Mouse (Mus musculus) kidney, adult 2 months (tissue): ENCODE measurements at regions not wholly inside any gene's neighbourhood (a gene's known extent, or its start where the extent isn't known, plus 50 kb on each side); places are given as distances from the start of the nearest gene placed in this dataset.

Experiments used
- DNase-seq: peaks from one replicate; pipeline ENCODE4 v3.0.0; 2021
- H3K27ac ChIP-seq: fragments of 200-500 bp; 2 replicates; pipeline ENCODE4 v1.5.1; 2012; ENCODE audit warnings: low read depth, low read length, control low read depth, inconsistent platforms; ENCODE audit not compliant: insufficient read depth
- H3K27me3 ChIP-seq: fragments of 200-500 bp; replicated peaks from 2 replicates; pipeline ENCODE4 v1.6.1; 2012; ENCODE audit warnings: mild to moderate bottlenecking, moderate library complexity, low read length, inconsistent platforms; ENCODE audit not compliant: control insufficient read depth, insufficient read depth
- H3K36me3 ChIP-seq: fragments of 200-500 bp; 2 replicates; pipeline ENCODE4 v1.6.1; 2012; ENCODE audit warnings: mild to moderate bottlenecking, moderate library complexity, low read length, inconsistent platforms; ENCODE audit not compliant: control insufficient read depth, insufficient read depth
- H3K4me1 ChIP-seq: fragments of 200-500 bp; 2 replicates; pipeline ENCODE4 v1.6.1; 2011; ENCODE audit warnings: low read length; ENCODE audit not compliant: control insufficient read depth, insufficient read depth
- H3K4me3 ChIP-seq: fragments of 200-500 bp; 2 replicates; pipeline ENCODE4 v1.5.1; 2011; ENCODE audit warnings: mild to moderate bottlenecking, low read depth, low read length, control low read depth; ENCODE audit not compliant: insufficient read depth
- CTCF ChIP-seq: fragments of 200-500 bp; conservative IDR thresholded peaks from 2 replicates; pipeline ENCODE4 v1.5.1; 2011; ENCODE audit warnings: low read depth, mild to moderate bottlenecking, control low read depth, low read length, moderate library complexity, mixed read lengths; ENCODE audit not compliant: insufficient read depth, insufficient read length
- POLR2A ChIP-seq: fragments of 200-500 bp; IDR thresholded peaks from one replicate; pipeline ENCODE4 v1.6.1; 2011; ENCODE audit warnings: low read depth, low read length, control low read depth
- WGBS: fragments of 180-500 bp; shearing (Covaris S2); methylation state at CpG from one replicate; pipeline ENCODE4 v1.1.7; 2018; 5-methylcytosine and 5-hydroxymethylcytosine counted together

DNA sequence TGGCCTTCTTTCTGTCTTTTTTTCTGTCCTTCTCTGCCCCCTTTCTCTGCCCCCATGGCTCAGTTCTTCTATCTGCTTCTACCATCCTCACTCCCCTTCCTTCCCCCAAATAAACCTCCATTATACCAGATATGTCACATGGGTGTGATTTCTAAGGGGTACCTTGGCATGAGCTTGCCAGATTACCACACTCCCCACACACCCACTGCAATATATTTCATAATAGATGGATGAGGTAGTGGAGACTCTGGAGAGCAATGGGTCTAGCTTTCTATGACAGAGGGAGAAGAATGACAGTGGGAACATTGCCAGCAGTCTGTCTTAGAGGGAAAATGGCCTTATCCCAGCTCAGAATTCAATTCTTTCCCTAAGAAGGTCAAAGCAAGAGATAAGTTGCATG lies 461.0 kb downstream of the Plcl1 start:
- H3K27ac ChIP-seq: no peak overlapping the region
- no peak overlapping the region for H3K4me3 ChIP-seq
- no peak for DNase-seq
- no peaks in the 10 kb centered on the region for H3K4me1 ChIP-seq
- no peaks in the 10 kb centered on the region for H3K27me3 ChIP-seq
- H3K36me3 ChIP-seq: no peaks in the 10 kb centered on the region
- TF ChIP-seq POLR2A: no peak
- TF ChIP-seq CTCF: no peak

DNA sequence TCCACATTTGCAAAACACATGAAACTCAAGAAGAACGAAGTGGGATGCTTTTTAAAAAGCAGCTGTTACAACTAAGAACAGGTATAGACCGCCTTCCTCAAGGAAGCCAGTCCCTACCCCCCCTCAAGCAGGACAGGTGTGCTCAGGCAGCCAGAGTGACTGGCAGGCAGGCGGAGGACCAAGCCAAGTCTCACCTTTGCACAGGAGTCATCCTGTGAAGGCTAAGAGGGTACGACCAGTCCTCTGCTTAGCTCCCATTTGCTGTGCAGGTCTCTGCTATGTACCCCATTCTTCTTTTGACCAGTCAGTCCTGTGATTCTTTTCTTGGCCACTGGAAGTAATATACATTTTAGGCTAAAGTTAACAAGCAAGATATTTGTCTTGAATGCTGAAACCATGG lies 467.9 kb downstream of the Plcl1 start:
- TF ChIP-seq CTCF (no peak), POLR2A (no peak)
- no peak for DNase-seq
- H3K4me3 ChIP-seq: no peak overlapping the region
- H3K27me3 ChIP-seq: no peaks in the 10 kb centered on the region
- no peak overlapping the region for H3K27ac ChIP-seq
- H3K36me3 ChIP-seq: no peaks in the 10 kb centered on the region
- no peaks in the 10 kb centered on the region for H3K4me1 ChIP-seq
- 82% methylated on average over 4 of the region's 4 CpGs for WGBS

DNA sequence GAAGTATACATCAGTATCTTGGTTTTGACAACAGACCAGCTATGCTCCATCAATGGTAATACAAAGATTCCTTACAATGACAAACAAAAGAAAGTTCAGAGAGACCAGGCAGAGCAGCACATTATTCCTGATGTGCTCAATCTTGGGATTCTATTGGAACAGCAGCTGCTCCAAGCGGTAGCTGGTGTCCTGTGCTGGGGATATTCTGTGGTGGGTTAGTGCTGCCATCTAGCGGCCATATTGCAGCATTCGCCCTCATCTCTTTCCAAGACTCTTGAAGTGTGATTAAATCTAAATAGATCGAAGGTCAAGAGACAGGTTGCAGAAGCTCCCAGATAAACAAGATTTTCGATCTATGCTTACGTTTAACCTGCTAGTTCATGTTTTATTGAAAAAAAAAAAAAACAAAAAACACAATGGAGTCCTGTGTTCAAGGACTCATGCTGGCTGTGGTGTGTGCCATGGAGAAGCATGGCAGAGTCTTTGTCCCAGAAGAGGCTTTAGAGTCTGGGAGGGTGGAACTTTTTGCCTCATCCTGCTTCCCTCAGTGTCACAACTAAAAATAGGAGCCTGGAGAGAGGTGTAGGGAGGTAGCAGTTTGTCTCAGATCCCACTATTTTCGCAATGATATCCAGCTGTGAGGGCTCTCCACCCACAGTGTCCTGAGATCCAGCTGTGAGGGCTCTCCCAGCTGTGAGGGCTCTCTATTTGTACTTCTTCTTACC lies 468.6 kb downstream of the Plcl1 start:
- peak; percentile 71 for DNase-seq
- no peaks in the 10 kb centered on the region for H3K4me1 ChIP-seq
- 12% methylated on average over 7 of the region's 7 CpGs for WGBS
- H3K36me3 ChIP-seq: no peaks in the 10 kb centered on the region
- peak; percentile 88 for TF ChIP-seq CTCF
- TF ChIP-seq POLR2A: no peak
- H3K4me3 ChIP-seq: no peak overlapping the region
- no peaks in the 10 kb centered on the region for H3K27me3 ChIP-seq
- H3K27ac ChIP-seq: no peak overlapping the region

DNA sequence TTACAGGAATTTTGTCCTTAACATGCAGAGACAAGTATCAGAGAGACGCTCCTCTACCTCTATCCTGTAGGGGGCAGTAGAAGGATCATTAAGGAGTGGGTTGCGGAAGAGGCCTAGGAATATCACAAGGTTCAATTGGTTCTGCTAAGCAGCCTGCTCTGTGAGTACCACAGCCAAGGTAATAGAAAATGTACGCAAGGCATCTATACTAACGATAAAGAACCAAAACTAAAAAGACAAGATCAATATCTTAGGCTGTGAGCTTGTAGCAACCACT lies 469.1 kb downstream of the Plcl1 start:
- H3K4me1 ChIP-seq: no peaks in the 10 kb centered on the region
- no peaks in the 10 kb centered on the region for H3K36me3 ChIP-seq
- no peaks in the 10 kb centered on the region for H3K27me3 ChIP-seq
- DNase-seq: peak; percentile 9
- H3K27ac ChIP-seq: no peak overlapping the region
- 78% methylated on average over 4 of the region's 4 CpGs for WGBS
- H3K4me3 ChIP-seq: no peak overlapping the region
- no peak for TF ChIP-seq POLR2A
- TF ChIP-seq CTCF: 0 out of 2 replicates have a peak, but pooled peaks have one; percentile 19

DNA sequence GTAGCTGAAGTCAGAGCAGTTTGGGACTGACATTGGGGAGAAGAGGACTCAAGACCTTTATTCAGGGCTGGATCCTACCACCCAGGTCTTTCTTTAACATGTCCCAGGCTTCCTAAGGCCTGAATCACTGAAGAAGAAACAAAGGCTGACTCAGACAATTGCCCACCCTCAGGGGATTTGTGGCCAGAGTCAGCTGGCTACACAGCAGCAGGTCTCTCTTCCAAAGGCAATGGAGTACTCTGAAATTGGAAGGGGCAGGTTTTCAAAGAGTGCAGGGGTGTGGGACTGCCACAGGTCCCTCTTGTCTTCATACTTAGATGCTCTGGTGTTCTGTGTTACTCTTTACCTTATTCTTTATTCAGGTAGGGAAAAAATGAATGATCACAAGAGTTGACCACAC lies 478.9 kb downstream of the Plcl1 start:
- no peaks in the 10 kb centered on the region for H3K36me3 ChIP-seq
- no peaks in the 10 kb centered on the region for H3K27me3 ChIP-seq
- H3K4me1 ChIP-seq: 0 out of 2 replicates have a peak, but pooled peaks cover 3% of the 10 kb centered on the region
- no peak for TF ChIP-seq CTCF
- no peak for TF ChIP-seq POLR2A
- no peak overlapping the region for H3K4me3 ChIP-seq
- no peak for DNase-seq
- no peak overlapping the region for H3K27ac ChIP-seq

DNA sequence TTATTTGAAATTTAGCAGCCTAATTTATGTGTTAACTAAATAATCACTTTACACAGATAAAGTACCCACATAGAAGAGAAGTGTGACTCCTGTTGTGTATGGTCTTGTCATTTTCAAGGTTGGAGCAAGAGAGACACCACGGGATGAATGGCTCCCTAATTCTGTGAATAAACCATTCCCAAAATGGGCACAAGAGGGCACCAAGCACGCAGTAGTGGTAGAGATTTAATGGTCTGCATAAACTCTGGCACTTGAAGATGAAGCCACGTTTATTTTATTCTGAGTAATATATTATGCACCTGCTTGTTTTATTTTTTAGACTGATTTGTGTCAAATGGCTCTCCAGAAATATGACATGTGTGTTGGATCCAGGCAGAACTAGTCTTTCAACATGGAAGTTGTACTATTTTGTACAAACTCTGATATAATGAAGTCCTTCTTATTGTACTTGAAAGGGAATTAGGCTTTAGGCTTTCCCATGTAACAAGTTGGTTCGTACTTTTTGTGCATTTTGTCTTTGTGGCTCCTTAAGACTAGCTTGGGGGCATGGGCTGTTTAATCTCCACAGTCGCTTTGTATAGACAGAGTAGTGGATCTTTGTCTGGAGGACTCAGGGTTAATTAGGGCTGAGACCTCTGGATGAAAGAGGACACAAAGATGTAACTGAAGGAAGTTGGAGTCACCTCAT lies 480.8 kb downstream of the Plcl1 start:
- H3K27ac ChIP-seq: no peak overlapping the region
- DNase-seq: peak; percentile 58
- no peaks in the 10 kb centered on the region for H3K27me3 ChIP-seq
- TF ChIP-seq POLR2A (no peak), CTCF (peak; percentile 40; the same call in 1 of the 2 replicates)
- H3K36me3 ChIP-seq: no peaks in the 10 kb centered on the region
- H3K4me3 ChIP-seq: no peak overlapping the region
- WGBS: 29% methylated on average over 5 of the region's 5 CpGs
- 0 out of 2 replicates have a peak, but pooled peaks cover 3% of the 10 kb centered on the region for H3K4me1 ChIP-seq

DNA sequence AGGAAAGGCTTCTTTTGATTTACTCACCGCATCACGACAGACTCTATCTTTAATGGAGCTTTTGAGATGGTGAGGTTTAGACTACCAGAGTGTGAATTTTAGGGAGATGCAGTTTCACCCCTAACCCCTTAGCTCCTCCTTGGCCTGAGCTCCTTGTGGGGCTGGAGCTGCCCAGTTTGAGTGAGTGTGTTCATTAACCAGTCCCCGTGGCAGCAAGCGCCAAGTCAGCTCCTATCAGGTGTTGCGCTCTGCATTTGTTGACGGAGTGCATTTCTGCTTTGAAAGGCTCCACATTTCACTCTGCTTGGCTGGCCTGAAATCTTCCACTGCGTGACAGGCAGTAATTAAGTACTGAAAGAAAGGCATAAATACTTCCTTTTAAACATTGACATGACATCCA lies 481.7 kb downstream of the Plcl1 start:
- peak; percentile 68 for DNase-seq
- Histone ChIP-seq H3K27me3 (no peaks in the 10 kb centered on the region), H3K4me1 (0 out of 2 replicates have a peak, but pooled peaks cover 3% of the 10 kb centered on the region), H3K27ac (no peak overlapping the region), H3K4me3 (no peak overlapping the region), H3K36me3 (no peaks in the 10 kb centered on the region)
- TF ChIP-seq POLR2A: no peak
- TF ChIP-seq CTCF: no peak
- 33% methylated on average over 7 of the region's 7 CpGs for WGBS
